In the genomic region with DNA sequence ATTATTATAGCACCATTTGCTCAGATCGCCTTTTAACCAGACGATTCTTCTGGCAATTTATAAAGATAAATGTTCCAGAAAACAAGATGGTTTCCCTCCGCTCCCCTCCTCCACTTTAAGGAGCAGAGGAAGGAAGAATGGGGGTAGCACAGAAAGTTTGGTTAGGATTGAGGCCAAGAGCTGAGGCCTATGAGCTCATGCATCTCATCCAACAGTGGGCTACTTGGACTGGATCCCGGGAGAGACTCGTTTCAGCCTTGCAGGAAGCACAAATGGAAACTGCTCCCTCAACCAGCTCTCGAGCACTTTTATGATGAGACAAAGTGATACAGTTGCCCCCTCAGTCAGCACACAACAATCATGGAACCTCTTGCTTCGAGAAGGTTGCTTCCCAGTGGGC, we compare ENCODE assay signal across 14 mouse cellular contexts.
DNase-seq lines count a peak whose midpoint lies in the region; ATAC-seq and TF ChIP-seq lines count a peak whose summit lies in the region.
"Had no signal": no experiment of that assay in that cellular context is flagged by ENCODE, and none has a peak within 500 bp of the region (broad histone marks: within the 10 kb centered on the region; RNA-seq: fewer than 3 reads in every experiment).

No protein-coding gene starts in this region.

- H3K4me2 ChIP-seq in heart, embryonic 13.5 days = no peak overlapping the region
- no peak overlapping the region for H3K4me2 ChIP-seq in heart, embryonic 11.5 days
- no peak overlapping the region for H3K4me2 ChIP-seq in liver, postnatal 0 days (ENCODE audit: low read depth, low read length)
- H3K4me2 ChIP-seq: forebrain, embryonic 12.5 days; stomach, embryonic 15.5 days had no signal

- no peak for TF ChIP-seq CTCF in liver, adult 2 months (IDR thresholded peaks at IDR 0.05; ENCODE audit: low read depth, low read length)
- no peak for TF ChIP-seq CTCF in liver, postnatal 0 days (IDR thresholded peaks at IDR 0.05; ENCODE audit: low read depth)
- TF ChIP-seq CTCF in embryonic fibroblast, embryonic 13.5 days (IDR thresholded peaks at IDR 0.05; ENCODE audit: borderline replicate concordance, insufficient read depth, low read length) = no peak

- peak overlapping the region; percentile 49; the same call in 1 of the 2 replicates for H3K27ac ChIP-seq in heart, embryonic 13.5 days (replicated peaks)
- H3K27ac ChIP-seq in heart, embryonic 11.5 days (ENCODE audit: low read depth, low read length) = no peak overlapping the region
- H3K27ac ChIP-seq in liver, adult 2 months (replicated peaks; ENCODE audit: insufficient read depth, low read depth, low read length) = no peak overlapping the region
- no peak overlapping the region for H3K27ac ChIP-seq in liver, postnatal 0 days (ENCODE audit: low read depth)
- H3K27ac ChIP-seq in embryonic fibroblast, embryonic 13.5 days (ENCODE audit: insufficient read depth, low read length) = peak overlapping the region; percentile 22; the same call in 1 of the 2 replicates
- H3K27ac ChIP-seq: forebrain, embryonic 12.5 days; stomach, embryonic 15.5 days had no signal

- TF ChIP-seq POLR2A in liver, adult 2 months (IDR thresholded peaks at IDR 0.05; ENCODE audit: extremely low read depth, insufficient read depth, low read length) = no peak
- TF ChIP-seq POLR2A in embryonic fibroblast, embryonic 13.5 days (IDR thresholded peaks at IDR 0.05; ENCODE audit: low read depth, low read length) = no peak

- peak; percentile 4 for DNase-seq in liver, adult 2 months (ENCODE audit: extremely low read depth, low read depth, low spot score)
- DNase-seq in liver, postnatal 0 days = no peak
- peak; percentile 22 to 53 for DNase-seq in heart, postnatal 14 days
- DNase-seq in adrenal gland, adult (ENCODE audit: inconsistent age in 2 of 2, low spot score in 1 of 2) = no peak
- DNase-seq: adrenal gland, postnatal 10 days; right cerebral cortex, postnatal 4 days; thymus, postnatal 4 days had no signal

- intact Hi-C loops in heart, postnatal 14 days (cut with DNase I) = no loop called here

- ATAC-seq in heart, embryonic 13.5 days (ENCODE audit: extremely low read depth, insufficient number of reproducible peaks, low FRiP score, low TSS enrichment) = no peak
- no peak for ATAC-seq in heart, embryonic 11.5 days (replicated peaks; ENCODE audit: insufficient number of reproducible peaks, low FRiP score, low TSS enrichment)
- ATAC-seq in liver, postnatal 0 days = no peak
- ATAC-seq: CD4-positive, CD25-positive, alpha-beta regulatory T cell, adult 4 months; Patski had no signal

- H3K9ac ChIP-seq in heart, embryonic 13.5 days = no peak overlapping the region
- H3K9ac ChIP-seq in heart, embryonic 11.5 days (ENCODE audit: low read depth, low read length) = no peak overlapping the region
- no peak overlapping the region for H3K9ac ChIP-seq in liver, adult 2 months (ENCODE audit: low read depth, low read length)
- H3K9ac ChIP-seq in liver, postnatal 0 days (replicated peaks) = no peak overlapping the region
- H3K9ac ChIP-seq: forebrain, embryonic 12.5 days; stomach, embryonic 15.5 days had no signal

- TF ChIP-seq EP300 in liver, postnatal 0 days (IDR thresholded peaks at IDR 0.05; ENCODE audit: low read depth) = no peak

- H3K36me3 ChIP-seq in heart, embryonic 13.5 days = no peaks in the 10 kb centered on the region
- no peaks in the 10 kb centered on the region for H3K36me3 ChIP-seq in heart, embryonic 11.5 days (ENCODE audit: control insufficient read depth, insufficient read depth, low read length)
- H3K36me3 ChIP-seq in liver, adult 2 months (ENCODE audit: control insufficient read depth, insufficient read depth, low read length) = no peaks in the 10 kb centered on the region
- no peaks in the 10 kb centered on the region for H3K36me3 ChIP-seq in liver, postnatal 0 days (replicated peaks; ENCODE audit: insufficient read depth, low read length)
- H3K36me3 ChIP-seq: forebrain, embryonic 12.5 days; stomach, embryonic 15.5 days had no signal

- peaks cover 10% of the 10 kb centered on the region; the same call in 1 of the 2 replicates for H3K27me3 ChIP-seq in heart, embryonic 13.5 days (replicated peaks)
- peaks cover 5% of the 10 kb centered on the region; the same call in 1 of the 2 replicates for H3K27me3 ChIP-seq in heart, embryonic 11.5 days (ENCODE audit: control insufficient read depth, insufficient read depth, low read length)
- H3K27me3 ChIP-seq in liver, adult 2 months (ENCODE audit: control insufficient read depth, insufficient read depth, low read length) = no peaks in the 10 kb centered on the region
- no peaks in the 10 kb centered on the region for H3K27me3 ChIP-seq in liver, postnatal 0 days (ENCODE audit: insufficient read depth, low read length)
- H3K27me3 ChIP-seq: Patski; stomach, embryonic 15.5 days had no signal

- H3K4me3 ChIP-seq in heart, embryonic 13.5 days = no peak overlapping the region
- no peak overlapping the region for H3K4me3 ChIP-seq in heart, embryonic 11.5 days (ENCODE audit: low read depth, low read length)
- no peak overlapping the region for H3K4me3 ChIP-seq in liver, adult 2 months (ENCODE audit: insufficient read depth, low read depth, low read length)
- no peak overlapping the region for H3K4me3 ChIP-seq in liver, postnatal 0 days (ENCODE audit: low read depth, low read length)
- no peak overlapping the region for H3K4me3 ChIP-seq in embryonic fibroblast, embryonic 13.5 days (ENCODE audit: insufficient read depth, low read length)
- H3K4me3 ChIP-seq: forebrain, embryonic 12.5 days; stomach, embryonic 15.5 days had no signal

- no peaks in the 10 kb centered on the region for H3K79me2 ChIP-seq in liver, adult 2 months (ENCODE audit: control insufficient read depth, insufficient read depth, low read length)

- 53% methylated on average over 7 of the region's 7 CpGs for whole genome bisulfite sequencing in heart, embryonic 13.5 days
- 69% methylated on average over 7 of the region's 7 CpGs for WGBS in heart, embryonic 11.5 days (ENCODE audit: insufficient replicate concordance)
- WGBS in liver, adult 2 months = 76% methylated on average over 7 of the region's 7 CpGs
- 71% methylated on average over 7 of the region's 7 CpGs for WGBS in liver, postnatal 0 days (ENCODE audit: insufficient replicate concordance)

- H3K4me1 ChIP-seq in heart, embryonic 13.5 days = peaks cover 30% of the 10 kb centered on the region
- H3K4me1 ChIP-seq in heart, embryonic 11.5 days (ENCODE audit: control insufficient read depth, insufficient read depth, low read length) = peaks cover 7% of the 10 kb centered on the region; the same call in 1 of the 2 replicates
- H3K4me1 ChIP-seq in liver, adult 2 months (ENCODE audit: control insufficient read depth, insufficient read depth, low read length) = no peaks in the 10 kb centered on the region
- no peaks in the 10 kb centered on the region for H3K4me1 ChIP-seq in liver, postnatal 0 days (ENCODE audit: insufficient read depth)
- H3K4me1 ChIP-seq in embryonic fibroblast, embryonic 13.5 days (ENCODE audit: control insufficient read depth, insufficient read depth, low read length) = peaks cover 14% of the 10 kb centered on the region
- H3K4me1 ChIP-seq: forebrain, embryonic 12.5 days; stomach, embryonic 15.5 days had no signal

- no peaks in the 10 kb centered on the region for H3K9me3 ChIP-seq in heart, embryonic 13.5 days
- no peaks in the 10 kb centered on the region for H3K9me3 ChIP-seq in heart, embryonic 11.5 days (replicated peaks; ENCODE audit: control insufficient read depth, low read length)
- no peaks in the 10 kb centered on the region for H3K9me3 ChIP-seq in liver, postnatal 0 days (ENCODE audit: low read length)
- H3K9me3 ChIP-seq: forebrain, embryonic 12.5 days; stomach, embryonic 15.5 days had no signal

Comparison
In these comparisons a context has a peak if more than half of its experiments do, and no peak if none do; other contexts are left out.
1. H3K27ac ChIP-seq: peak in heart, embryonic 13.5 days (single experiment) and embryonic fibroblast, embryonic 13.5 days (single experiment); none in heart, embryonic 11.5 days (single experiment), liver, adult 2 months (single experiment) and liver, postnatal 0 days (single experiment).
2. DNase-seq: peak in liver, adult 2 months (single experiment) and heart, postnatal 14 days (2 of 2); none in liver, postnatal 0 days (single experiment) and adrenal gland, adult (0 of 2).